Mouse (Mus musculus) layer of hippocampus, adult 9-11 months (tissue): Measurements from ENCODE around the gene Rin1.

Source experiments
- DNase-seq: peaks from one replicate; pipeline ENCODE4 v3.0.0; 2022

Gene Rin1

DNA sequence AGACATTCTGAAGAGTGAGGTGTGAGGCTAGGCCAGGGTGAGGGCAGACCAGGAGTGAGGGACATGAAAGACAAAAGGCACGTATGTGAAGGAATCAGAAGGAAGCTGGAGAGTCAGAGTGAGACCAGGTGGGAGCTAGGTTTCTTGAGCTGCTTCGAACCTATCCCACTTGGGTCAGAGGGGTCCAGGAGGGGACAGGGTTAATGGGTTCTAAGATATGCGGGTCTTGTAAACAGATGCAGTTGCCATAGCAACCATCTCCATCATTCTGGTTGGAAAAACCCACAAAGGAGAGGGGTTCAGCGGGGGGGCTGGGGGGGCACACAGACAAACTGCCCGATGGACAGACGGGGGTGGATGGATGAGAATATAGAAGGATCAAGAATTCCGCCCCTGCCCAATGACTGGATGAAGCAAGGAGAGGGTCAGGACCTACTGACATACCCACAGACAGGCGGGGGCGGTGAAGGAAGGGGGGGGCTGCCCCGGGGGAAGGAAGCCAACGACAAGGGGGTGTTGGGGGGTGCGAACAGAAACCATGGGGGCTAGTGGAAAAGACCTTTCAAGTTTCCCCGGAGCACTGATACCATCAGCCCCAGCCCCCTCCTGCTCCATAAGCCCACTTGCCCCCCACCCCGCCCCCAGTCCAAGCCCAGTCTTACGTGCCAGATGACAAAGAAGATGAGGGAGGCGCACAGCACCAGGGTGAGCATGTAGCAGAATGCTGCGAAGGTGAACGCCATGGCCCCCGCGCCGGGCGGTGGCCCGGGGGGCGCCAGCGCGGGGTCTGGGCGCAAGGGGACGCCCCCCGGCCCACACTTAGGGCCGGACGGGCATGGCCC is 47.5 kb downstream of the Rin1 start:
- DNase-seq = peak; percentile 20

DNA sequence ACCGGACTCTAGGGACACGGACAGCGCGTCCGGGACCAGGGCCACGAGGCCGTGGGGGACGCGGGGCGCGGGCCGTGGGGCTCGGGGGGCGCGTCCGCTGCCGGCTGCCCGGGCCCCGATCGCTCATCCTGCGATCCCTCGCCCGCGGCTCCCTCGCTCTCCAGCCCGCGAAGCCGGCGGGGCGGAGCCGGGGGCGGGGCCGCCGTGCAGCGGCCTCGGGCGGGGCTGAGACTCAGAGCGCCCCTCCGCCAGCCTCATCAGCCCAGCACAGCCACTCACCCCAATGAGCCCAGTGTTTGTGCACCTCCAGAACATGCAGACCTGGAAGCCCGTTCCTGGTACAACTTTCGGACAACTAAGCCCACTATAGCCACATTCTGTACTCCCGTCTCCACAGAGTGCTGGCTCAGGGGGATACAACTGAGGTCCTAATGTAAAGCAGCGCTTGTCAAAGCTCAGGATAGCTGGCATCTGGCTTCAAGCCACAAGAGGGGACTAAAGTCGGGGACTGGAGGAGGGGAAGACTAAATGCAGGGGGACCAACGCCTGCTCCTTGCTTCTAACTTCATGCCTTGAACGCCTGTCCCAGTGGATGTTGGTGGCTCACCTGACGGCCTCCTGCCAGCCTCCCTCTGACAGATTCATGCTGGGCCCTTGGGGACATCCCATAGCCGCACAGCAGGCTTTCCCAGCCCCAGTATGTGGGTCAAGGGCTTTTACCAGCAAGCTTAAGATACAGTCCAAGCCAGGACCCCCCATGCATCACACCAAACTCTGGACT is 48.3 kb downstream of the Rin1 start, which contains the start of gene Cnih2:
Gene Cnih2 (minus strand): TSS at position 159 of the 781 bp plus-strand sequence.
- DNase-seq = peak; percentile 81

DNA sequence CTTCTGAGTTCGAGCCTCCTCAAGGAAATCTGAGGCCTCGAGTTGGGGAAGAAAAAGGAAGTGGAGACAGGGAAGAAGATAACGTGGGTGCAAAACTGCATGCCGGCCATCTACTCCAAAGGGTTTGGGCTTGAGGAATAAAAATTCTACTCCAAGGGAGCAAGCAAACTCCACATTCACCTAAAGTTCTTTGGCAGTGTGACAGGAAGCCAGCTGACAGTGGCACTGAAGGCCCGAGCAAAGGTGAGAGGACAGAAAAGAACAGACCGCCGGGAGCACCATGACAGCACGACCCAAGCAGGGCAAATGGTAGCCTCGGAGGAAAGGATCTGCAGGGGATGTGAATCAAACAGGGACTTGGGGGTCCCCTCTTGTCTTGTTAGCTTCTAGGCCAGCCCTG is 55.8 kb downstream of the Rin1 start:
- peak; percentile 20 for DNase-seq
